Mouse (Mus musculus) cerebellum, adult 8-10 months (tissue): Measurements from ENCODE around the gene Rell1.

Experiments
- DNase-seq: peaks from one replicate; pipeline ENCODE4 v3.0.0; 2022

Gene Rell1

GRCm38 (mm10) chr5:63891912-63892311 lies 76.8 kb downstream of the Rell1 start:
- DNase-seq = no peak

GRCm38 (mm10) chr5:63891241-63891640 lies 77.5 kb downstream of the Rell1 start:
- no peak for DNase-seq

- no peak for DNase-seq
Observed at GRCm38 (mm10) chr5:63887111-63887510, 81.6 kb downstream of the Rell1 start.

- DNase-seq = no peak
Observed at GRCm38 (mm10) chr5:63886709-63887108, 82.0 kb downstream of the Rell1 start.

- DNase-seq = no peak
Observed at GRCm38 (mm10) chr5:63886292-63886691, 82.4 kb downstream of the Rell1 start.

- no peak for DNase-seq
Observed at GRCm38 (mm10) chr5:63879026-63879425, 89.7 kb downstream of the Rell1 start.

- DNase-seq = no peak
Observed at GRCm38 (mm10) chr5:63876081-63876480, 92.6 kb downstream of the Rell1 start.

- no peak for DNase-seq
Observed at GRCm38 (mm10) chr5:63874880-63875279, 93.8 kb downstream of the Rell1 start.

- DNase-seq = no peak
Observed at GRCm38 (mm10) chr5:63872176-63872932, 96.3 kb downstream of the Rell1 start.

- no peak for DNase-seq
Observed at GRCm38 (mm10) chr5:63867421-63867820, 101.3 kb downstream of the Rell1 start.

- no peak for DNase-seq
Observed at GRCm38 (mm10) chr5:63858901-63859300, 109.8 kb downstream of the Rell1 start.
